Mouse (Mus musculus) heart, embryonic 10.5 days (tissue): Measurements from ENCODE around the gene Sirt3. TPM values are rescaled to one million over a fixed set of nuclear protein-coding genes. Genes with fewer than 3 reads are reported as not detected.

Experiments used
- DNase-seq: peaks from one replicate; pipeline ENCODE4 v3.0.0-alpha.2; 2017; ENCODE audit warnings: low spot score
- H3K27ac ChIP-seq: fragments of 300-500 bp; sonication (generic); 2 replicates; pipeline ENCODE4 v1.5.1; 2016; ENCODE audit warnings: mild to moderate bottlenecking
- H3K27me3 ChIP-seq: fragments of 300-500 bp; sonication (generic); 2 replicates; pipeline ENCODE4 v1.6.1; 2016; ENCODE audit warnings: mild to moderate bottlenecking; ENCODE audit not compliant: poor library complexity, insufficient read depth, severe bottlenecking
- H3K36me3 ChIP-seq: fragments of 300-500 bp; sonication (generic); 2 replicates; pipeline ENCODE4 v1.6.1; 2016; ENCODE audit warnings: mild to moderate bottlenecking, moderate library complexity
- H3K4me1 ChIP-seq: fragments of 300-500 bp; sonication (generic); 2 replicates; pipeline ENCODE4 v1.6.1; 2016; ENCODE audit warnings: mild to moderate bottlenecking
- H3K4me3 ChIP-seq: fragments of 300-500 bp; sonication (generic); 2 replicates; pipeline ENCODE4 v1.5.1; 2016; ENCODE audit warnings: mild to moderate bottlenecking, moderate library complexity
- H3K9me3 ChIP-seq: fragments of 300-500 bp; sonication (generic); 2 replicates; pipeline ENCODE4 v1.6.1; 2016; ENCODE audit warnings: mild to moderate bottlenecking, moderate library complexity
- WGBS: fragments of 180-500 bp; shearing (Covaris S2); methylation state at CpG from one replicate; pipeline ENCODE4 v1.1.7; 2016; 5-methylcytosine and 5-hydroxymethylcytosine counted together
- polyA plus RNA-seq: library from polyadenylated mRNA; unstranded; fragments of >200 nt; fragmentation: Nextera tagmentation; extraction: Ambion mirVana; gene quantifications from 2 replicates; pipeline ENCODE4 v1.2.1, GENCODE M21; 2016

Gene Sirt3
- polyA plus RNA-seq, 1 experiment from 2014 or later = 31.5 TPM

GRCm38 (mm10) chr7:140855181-140855580 lies 26.9 kb downstream of the Sirt3 start:
- no peaks in the 10 kb centered on the region for H3K9me3 ChIP-seq
- no peaks in the 10 kb centered on the region for H3K27me3 ChIP-seq
- H3K36me3 ChIP-seq = peaks cover 57% of the 10 kb centered on the region
- H3K4me1 ChIP-seq = peaks cover 34% of the 10 kb centered on the region
- WGBS = 70% methylated on average over 9 of the region's 9 CpGs
- peak overlapping the region; percentile 91 for H3K27ac ChIP-seq
- H3K4me3 ChIP-seq = peak overlapping the region; percentile 83
- no peak for DNase-seq

- peaks cover 32% of the 10 kb centered on the region for H3K4me1 ChIP-seq
- no peaks in the 10 kb centered on the region for H3K27me3 ChIP-seq
- no peaks in the 10 kb centered on the region for H3K9me3 ChIP-seq
- WGBS = 92% methylated on average over 18 of the region's 18 CpGs
- no peak for DNase-seq
- H3K4me3 ChIP-seq = 0 out of 2 replicates have a peak overlapping the region, but pooled peaks have one; percentile 83
- peaks cover 50% of the 10 kb centered on the region for H3K36me3 ChIP-seq
- no peak overlapping the region for H3K27ac ChIP-seq
Observed at GRCm38 (mm10) chr7:140854483-140854882, 27.6 kb downstream of the Sirt3 start.

GRCm38 (mm10) chr7:140853386-140853785 lies 28.7 kb downstream of the Sirt3 start:
- H3K27ac ChIP-seq = no peak overlapping the region
- 84% methylated on average over 9 of the region's 9 CpGs for WGBS
- no peak for DNase-seq
- H3K27me3 ChIP-seq = peaks cover under 1% of the 10 kb centered on the region; the same call in 1 of the 2 replicates
- H3K4me3 ChIP-seq = no peak overlapping the region
- H3K36me3 ChIP-seq = peaks cover 39% of the 10 kb centered on the region
- no peaks in the 10 kb centered on the region for H3K9me3 ChIP-seq
- peaks cover 21% of the 10 kb centered on the region for H3K4me1 ChIP-seq

GRCm38 (mm10) chr7:140851916-140852315 lies 30.2 kb downstream of the Sirt3 start:
- Histone ChIP-seq H3K36me3 (peaks cover 39% of the 10 kb centered on the region), H3K9me3 (no peaks in the 10 kb centered on the region), H3K27ac (no peak overlapping the region), H3K4me1 (peaks cover 13% of the 10 kb centered on the region), H3K27me3 (peaks cover 14% of the 10 kb centered on the region; the same call in 1 of the 2 replicates), H3K4me3 (no peak overlapping the region)
- WGBS = 86% methylated on average over 4 of the region's 4 CpGs
- no peak for DNase-seq

- Histone ChIP-seq H3K4me3 (no peak overlapping the region), H3K36me3 (peaks cover 25% of the 10 kb centered on the region), H3K27ac (no peak overlapping the region), H3K4me1 (no peaks in the 10 kb centered on the region), H3K27me3 (peaks cover 35% of the 10 kb centered on the region), H3K9me3 (no peaks in the 10 kb centered on the region)
- no peak for DNase-seq
- WGBS = 91% methylated on average over 10 of the region's 10 CpGs
Observed at GRCm38 (mm10) chr7:140848591-140848990, 33.5 kb downstream of the Sirt3 start.

GRCm38 (mm10) chr7:140847755-140848580 lies 34.1 kb downstream of the Sirt3 start, which contains the start of gene Odf3:
TSS of gene Odf3 (plus strand) at chr7:140847805.
- H3K27me3 ChIP-seq = peaks cover 41% of the 10 kb centered on the region
- H3K27ac ChIP-seq = no peak within 1 kb of the TSS
- peaks cover 19% of the 10 kb centered on the region for H3K36me3 ChIP-seq
- H3K4me3 ChIP-seq = no peak within 1 kb of the TSS
- H3K9me3 ChIP-seq = no peaks in the 10 kb centered on the region
- 63% methylated on average over 11 of the region's 11 CpGs for WGBS
- H3K4me1 ChIP-seq = no peaks in the 10 kb centered on the region
- no peak for DNase-seq

GRCm38 (mm10) chr7:140846676-140847075 lies 35.4 kb downstream of the Sirt3 start:
- 77% methylated on average over 10 of the region's 10 CpGs for WGBS
- H3K36me3 ChIP-seq = peaks cover 6% of the 10 kb centered on the region
- H3K27me3 ChIP-seq = peaks cover 54% of the 10 kb centered on the region
- no peaks in the 10 kb centered on the region for H3K9me3 ChIP-seq
- no peak overlapping the region for H3K27ac ChIP-seq
- no peak for DNase-seq
- H3K4me3 ChIP-seq = no peak overlapping the region
- H3K4me1 ChIP-seq = no peaks in the 10 kb centered on the region

GRCm38 (mm10) chr7:140845683-140846082 lies 36.4 kb downstream of the Sirt3 start:
- no peaks in the 10 kb centered on the region for H3K4me1 ChIP-seq
- no peak for DNase-seq
- no peak overlapping the region for H3K4me3 ChIP-seq
- 60% methylated on average over 4 of the region's 4 CpGs for WGBS
- no peak overlapping the region for H3K27ac ChIP-seq
- H3K36me3 ChIP-seq = no peaks in the 10 kb centered on the region
- H3K9me3 ChIP-seq = no peaks in the 10 kb centered on the region
- H3K27me3 ChIP-seq = peaks cover 64% of the 10 kb centered on the region

GRCm38 (mm10) chr7:140844905-140845665 lies 37.0 kb downstream of the Sirt3 start, which contains the start of gene Scgb1c1:
TSS of gene Scgb1c1 (plus strand) at chr7:140845547.
- Histone ChIP-seq H3K36me3 (no peaks in the 10 kb centered on the region), H3K4me1 (no peaks in the 10 kb centered on the region), H3K9me3 (no peaks in the 10 kb centered on the region), H3K4me3 (no peak within 1 kb of the TSS), H3K27ac (no peak within 1 kb of the TSS), H3K27me3 (peaks cover 70% of the 10 kb centered on the region)
- 27% methylated on average over 14 of the region's 14 CpGs for WGBS
- peak; percentile 92 for DNase-seq

- Histone ChIP-seq H3K27me3 (peaks cover 79% of the 10 kb centered on the region), H3K4me3 (no peak overlapping the region), H3K4me1 (no peaks in the 10 kb centered on the region), H3K9me3 (no peaks in the 10 kb centered on the region), H3K27ac (no peak overlapping the region), H3K36me3 (no peaks in the 10 kb centered on the region)
- DNase-seq = no peak
- WGBS = 67% methylated on average over 7 of the region's 7 CpGs
Observed at GRCm38 (mm10) chr7:140843806-140844205, 38.3 kb downstream of the Sirt3 start.

- no peak overlapping the region for H3K27ac ChIP-seq
- H3K36me3 ChIP-seq = no peaks in the 10 kb centered on the region
- DNase-seq = no peak
- H3K4me3 ChIP-seq = no peak overlapping the region
- no peaks in the 10 kb centered on the region for H3K4me1 ChIP-seq
- H3K27me3 ChIP-seq = peaks cover 71% of the 10 kb centered on the region
- 32% methylated on average over 18 of the region's 19 CpGs for WGBS
- H3K9me3 ChIP-seq = no peaks in the 10 kb centered on the region
Observed at GRCm38 (mm10) chr7:140840750-140841735, 41.1 kb downstream of the Sirt3 start.

- no peaks in the 10 kb centered on the region for H3K9me3 ChIP-seq
- H3K27ac ChIP-seq = no peak overlapping the region
- 61% methylated on average over 5 of the region's 5 CpGs for WGBS
- no peak overlapping the region for H3K4me3 ChIP-seq
- DNase-seq = no peak
- no peaks in the 10 kb centered on the region for H3K36me3 ChIP-seq
- H3K27me3 ChIP-seq = peaks cover 84% of the 10 kb centered on the region
- peaks cover 8% of the 10 kb centered on the region for H3K4me1 ChIP-seq
Observed at GRCm38 (mm10) chr7:140839556-140839955, 42.6 kb downstream of the Sirt3 start.
